Mouse (Mus musculus) myocyte (in vitro differentiated cells): Measurements from ENCODE around the gene Erv3. TPM values are rescaled to one million over a fixed set of nuclear protein-coding genes. Genes with fewer than 3 reads are reported as not detected.

Source experiments
- H3K27me3 ChIP-seq: one replicate; pipeline ENCODE4 v1.6.1; 2011; ENCODE audit not compliant: control insufficient read depth, insufficient read depth, insufficient read length
- H3K36me3 ChIP-seq: one replicate; pipeline ENCODE4 v1.6.1; 2011; ENCODE audit not compliant: control insufficient read depth, insufficient read depth
- H3K4me2 ChIP-seq: one replicate; pipeline ENCODE4 v1.6.1; 2011; ENCODE audit warnings: low read depth, control low read depth
- H3K4me3 ChIP-seq: one replicate; pipeline ENCODE4 v1.5.1; 2011; ENCODE audit warnings: mild to moderate bottlenecking, control low read depth, moderate library complexity
- H3K79me2 ChIP-seq: one replicate; pipeline ENCODE4 v1.6.1; 2011; ENCODE audit not compliant: control insufficient read depth, insufficient read depth
- H3ac ChIP-seq: one replicate; pipeline ENCODE4 v1.6.1; 2011; ENCODE audit not compliant: control insufficient read depth, insufficient read length
- CEBPB ChIP-seq: IDR thresholded peaks from 2 replicates; pipeline ENCODE4 v1.6.1; 2011; ENCODE audit warnings: mild to moderate bottlenecking, moderate library complexity; ENCODE audit not compliant: poor library complexity, insufficient read depth, severe bottlenecking
- E2F4 ChIP-seq: IDR thresholded peaks from one replicate; pipeline ENCODE4 v1.6.1; 2011; ENCODE audit warnings: mild to moderate bottlenecking, control low read depth, moderate library complexity; ENCODE audit not compliant: insufficient read depth
- MAX ChIP-seq: IDR thresholded peaks from one replicate; pipeline ENCODE4 v1.6.1; 2011; ENCODE audit warnings: low read depth, mild to moderate bottlenecking, control low read depth
- MYOD1 ChIP-seq, 3 experiments: IDR thresholded peaks; one replicate each; pipeline ENCODE4 v1.6.1; 2011; ENCODE audit warnings: control low read depth in 2 of 3, low read depth in 2 of 3, mild to moderate bottlenecking in 2 of 3, moderate library complexity in 1 of 3; ENCODE audit not compliant: insufficient read length in 2 of 3, control insufficient read depth in 1 of 3
- MYOG ChIP-seq, 3 experiments: IDR thresholded peaks; one replicate each; pipeline ENCODE4 v1.6.1; 2011; ENCODE audit warnings: control low read depth in 2 of 3, low read depth in 2 of 3, mild to moderate bottlenecking in 2 of 3; ENCODE audit not compliant: insufficient read length in 2 of 3, control insufficient read depth in 1 of 3, insufficient read depth in 1 of 3
- POLR2A ChIP-seq: IDR thresholded peaks from one replicate; pipeline ENCODE4 v1.6.1; 2011; ENCODE audit warnings: low read depth, mild to moderate bottlenecking, control low read depth, moderate library complexity; ENCODE audit not compliant: insufficient read length
- POLR2AphosphoS2 ChIP-seq: IDR thresholded peaks from one replicate; pipeline ENCODE4 v1.6.1; 2011; ENCODE audit warnings: low read depth, control low read depth; ENCODE audit not compliant: insufficient read length
- REST ChIP-seq: IDR thresholded peaks from one replicate; pipeline ENCODE4 v1.6.1; 2011; ENCODE audit warnings: mild to moderate bottlenecking, control low read depth, moderate library complexity; ENCODE audit not compliant: insufficient read depth, insufficient read length
- SRF ChIP-seq: IDR thresholded peaks from one replicate; pipeline ENCODE4 v1.6.1; 2011; ENCODE audit warnings: low read depth; ENCODE audit not compliant: control insufficient read depth, insufficient read length
- TCF12 ChIP-seq: IDR thresholded peaks from one replicate; pipeline ENCODE4 v1.6.1; 2011; ENCODE audit warnings: mild to moderate bottlenecking, control low read depth; ENCODE audit not compliant: poor library complexity, insufficient read depth, severe bottlenecking
- TCF3 ChIP-seq: IDR thresholded peaks from one replicate; pipeline ENCODE4 v1.6.1; 2011; ENCODE audit warnings: low read depth, control low read depth; ENCODE audit not compliant: insufficient read length
- USF1 ChIP-seq: IDR thresholded peaks from one replicate; pipeline ENCODE4 v1.6.1; 2011; ENCODE audit warnings: low read depth, mild to moderate bottlenecking, control low read depth, moderate library complexity
- polyA plus RNA-seq: library from polyadenylated mRNA; unstranded; fragments of >200 nt; fragmentation: generic; extraction: Trizol; gene quantifications from one replicate; pipeline ENCODE4 v1.2.1, GENCODE M21; 2012; ENCODE audit warnings: missing spikeins

Erv3 gene
- polyA plus RNA-seq, 1 experiment, result 0.01 TPM

GRCm38 (mm10) chr2:131803801-131804200 is 55.7 kb downstream of the Erv3 start:
- TF ChIP-seq SRF, result no peak
- TF ChIP-seq E2F4, result no peak
- TF ChIP-seq POLR2AphosphoS2, result no peak
- no peak for TF ChIP-seq TCF12
- TF ChIP-seq MAX, result no peak
- no peak for TF ChIP-seq POLR2A
- no peak for TF ChIP-seq USF1
- TF ChIP-seq CEBPB, result no peak
- TF ChIP-seq TCF3, result no peak
- TF ChIP-seq MYOD1 (IDR thresholded peaks at IDR 0.05; ENCODE audit: control insufficient read depth in 1 of 3, insufficient read length in 2 of 3, low read depth in 2 of 3), result no peak
- no peak for TF ChIP-seq REST
- TF ChIP-seq MYOG (IDR thresholded peaks at IDR 0.05; ENCODE audit: control insufficient read depth in 1 of 3, insufficient read depth in 1 of 3, insufficient read length in 2 of 3, low read depth in 2 of 3), result no peak
- no peaks in the 10 kb centered on the region for H3K79me2 ChIP-seq
- H3K4me2 ChIP-seq, result no peak overlapping the region
- H3ac ChIP-seq, result no peak overlapping the region
- no peaks in the 10 kb centered on the region for H3K36me3 ChIP-seq
- no peaks in the 10 kb centered on the region for H3K27me3 ChIP-seq
- no peak overlapping the region for H3K4me3 ChIP-seq

Other genes with a start within 250 kb of the Erv3 start
- 133 TPM for gene Prnp, start 50.2 kb upstream of the Erv3 start, polyA plus RNA-seq
- 0.10 TPM for gene Prn, start 50.2 kb upstream of the Erv3 start, polyA plus RNA-seq
- not detected for gene Prnd, start 91.1 kb upstream of the Erv3 start, polyA plus RNA-seq
- 8.4 TPM for gene Rassf2, start 170.5 kb upstream of the Erv3 start, polyA plus RNA-seq